Mouse (Mus musculus) lung, embryonic 14.5 days (tissue): Measurements from ENCODE around the gene Cers2. TPM values are rescaled to one million over a fixed set of nuclear protein-coding genes. Genes with fewer than 3 reads are reported as not detected.

Source experiments
- ATAC-seq: fragments of 200-750 bp; cut with Nextera tagmentation; 2 replicates; pipeline ENCODE4 v1.8.0; 2017; ENCODE audit warnings: mild to moderate bottlenecking, moderate TSS enrichment, moderate library complexity; ENCODE audit not compliant: insufficient read depth
- DNase-seq: peaks from one replicate; pipeline ENCODE4 v3.0.0-alpha.2; 2015
- H3K27ac ChIP-seq: fragments of 300-500 bp; sonication (generic); 2 replicates; pipeline ENCODE4 v1.5.1; 2014; ENCODE audit warnings: low read depth, mild to moderate bottlenecking, moderate library complexity
- H3K27me3 ChIP-seq: fragments of 300-500 bp; sonication (generic); 2 replicates; pipeline ENCODE4 v1.6.1; 2014; ENCODE audit warnings: low read length, control low read depth; ENCODE audit not compliant: insufficient read depth
- H3K36me3 ChIP-seq: fragments of 300-500 bp; sonication (generic); 2 replicates; pipeline ENCODE4 v1.6.1; 2014; ENCODE audit warnings: control low read depth; ENCODE audit not compliant: insufficient read depth
- H3K4me1 ChIP-seq: fragments of 300-500 bp; sonication (generic); 2 replicates; pipeline ENCODE4 v1.6.1; 2014; ENCODE audit warnings: antibody characterized with exemption, control low read depth; ENCODE audit not compliant: insufficient read depth
- H3K4me2 ChIP-seq: fragments of 300-500 bp; sonication (generic); 2 replicates; pipeline ENCODE4 v1.6.1; 2014; ENCODE audit warnings: mild to moderate bottlenecking
- H3K4me3 ChIP-seq: fragments of 300-500 bp; sonication (generic); 2 replicates; pipeline ENCODE4 v1.5.1; 2014; ENCODE audit warnings: low read depth, low read length
- H3K9ac ChIP-seq: fragments of 300-500 bp; sonication (generic); 2 replicates; pipeline ENCODE4 v1.6.1; 2014
- H3K9me3 ChIP-seq: fragments of 300-500 bp; sonication (generic); 2 replicates; pipeline ENCODE4 v1.6.1; 2016; ENCODE audit warnings: low read depth, low read length, control low read depth
- CTCF ChIP-seq: IDR thresholded peaks from 2 replicates; pipeline ENCODE4 v1.5.1; 2016; ENCODE audit warnings: antibody characterized with exemption, low read depth
- WGBS: fragments of 180-500 bp; shearing (Covaris S2); extraction: QIAGEN DNeasy Blood & Tissue Kit; methylation state at CpG from one replicate; pipeline ENCODE4 v1.1.7; 2014; 5-methylcytosine and 5-hydroxymethylcytosine counted together
- polyA plus RNA-seq: library from polyadenylated mRNA; unstranded; fragments of >200 nt; fragmentation: Nextera tagmentation; extraction: Ambion mirVana; gene quantifications from 2 replicates; pipeline ENCODE4 v1.2.1, GENCODE M21; 2014

Cers2 gene
- polyA plus RNA-seq = 170 and 185 TPM in 2 replicates

DNA sequence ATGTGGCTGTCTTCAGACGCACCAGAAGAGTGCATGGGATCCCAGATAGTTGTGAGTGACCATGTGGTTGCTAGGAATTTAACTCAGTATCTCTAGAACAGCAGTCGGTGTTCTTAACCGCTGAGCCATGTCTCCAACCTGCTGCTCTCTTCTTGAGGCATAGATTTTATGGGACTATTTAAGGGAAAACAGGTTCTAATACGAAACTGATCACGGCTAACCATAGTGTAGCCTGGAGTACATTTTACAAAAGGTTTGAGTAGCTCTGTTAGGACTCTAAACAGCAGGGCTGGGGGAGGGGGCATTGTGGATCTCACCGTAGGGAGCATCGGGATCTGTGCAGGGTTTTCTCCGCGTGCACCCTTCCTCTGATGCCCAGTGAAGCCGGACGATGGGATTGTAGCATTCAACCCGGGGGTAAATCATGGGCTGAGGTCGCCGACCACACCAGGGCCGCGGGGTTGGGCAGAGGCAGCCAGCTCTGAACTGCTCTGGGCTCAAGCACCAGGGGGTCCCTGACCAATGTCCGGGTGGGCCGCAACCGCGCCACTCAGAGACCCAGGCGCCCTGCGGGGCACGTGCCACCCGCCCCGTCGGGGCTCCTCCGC is at the start of gene Cers2:
Gene Cers2, plus strand, starts transcription at position 306 of the 608 bp plus-strand sequence.
- peaks cover 20% of the 10 kb centered on the region; the same call in 1 of the 2 replicates for H3K4me1 ChIP-seq
- 4% methylated on average over 27 of the region's 27 CpGs for WGBS
- no peaks in the 10 kb centered on the region for H3K9me3 ChIP-seq

DNA sequence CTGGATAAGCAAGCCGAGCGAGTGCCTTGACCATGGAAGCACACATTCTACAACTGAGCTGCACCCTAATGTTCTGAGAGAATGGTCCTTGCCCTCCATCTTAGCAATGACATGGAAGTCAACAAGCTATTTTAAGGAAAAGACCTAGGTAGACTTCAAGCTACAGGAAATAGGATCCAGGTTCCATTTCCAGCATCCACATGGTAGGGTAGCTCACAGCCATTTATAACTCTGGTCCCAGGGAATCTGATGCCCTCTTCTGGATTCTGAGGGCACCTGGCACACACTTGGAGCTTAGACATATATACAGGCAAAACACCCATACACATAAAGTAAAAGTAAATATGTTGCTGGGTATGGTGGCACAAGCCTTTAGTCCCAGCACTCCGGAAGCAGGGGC is 48.5 kb upstream of the Cers2 start:
- Histone ChIP-seq H3K9me3 (no peaks in the 10 kb centered on the region), H3K36me3 (peaks cover 58% of the 10 kb centered on the region), H3K9ac (no peak overlapping the region), H3K4me3 (no peak overlapping the region), H3K27me3 (no peaks in the 10 kb centered on the region), H3K4me2 (no peak overlapping the region), H3K4me1 (no peaks in the 10 kb centered on the region), H3K27ac (no peak overlapping the region)
- ATAC-seq (no peak), DNase-seq (no peak)
- TF ChIP-seq CTCF = no peak
- WGBS = 91% methylated on average over 3 of the region's 3 CpGs

More for the DNA sequence above, at the start of gene Cers2:
- no peak; the same call in 1 of the 2 replicates for ATAC-seq
- Histone ChIP-seq H3K4me3 (peak within 1 kb of the TSS; percentile 94), H3K9ac (peak within 1 kb of the TSS; percentile 99), H3K27ac (peak within 1 kb of the TSS; percentile 90), H3K27me3 (no peaks in the 10 kb centered on the region), H3K4me2 (peak within 1 kb of the TSS; percentile 92), H3K36me3 (0 out of 2 replicates have a peak, but pooled peaks cover 5% of the 10 kb centered on the region)
- no peak for DNase-seq
- no peak for TF ChIP-seq CTCF

DNA sequence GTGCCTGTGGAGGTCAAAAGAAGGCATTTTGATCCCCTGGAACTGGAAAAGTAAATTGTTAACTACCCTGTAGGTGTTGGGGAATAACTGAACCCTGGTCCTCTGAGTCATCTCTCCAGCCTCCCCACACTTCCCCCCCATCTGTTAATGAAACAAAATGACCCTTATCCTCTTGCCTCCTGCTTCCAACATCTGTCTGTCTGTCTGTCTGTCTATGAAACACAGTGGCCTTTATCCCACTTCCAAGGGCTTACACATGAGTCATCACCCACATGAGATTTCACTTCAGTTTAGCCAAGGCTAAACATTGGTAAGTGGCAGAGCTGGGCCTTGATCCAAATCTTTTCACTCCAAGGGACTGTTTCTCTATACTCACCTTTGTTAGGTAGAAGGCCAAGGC is 46.7 kb upstream of the Cers2 start:
- peaks cover 46% of the 10 kb centered on the region for H3K36me3 ChIP-seq
- ATAC-seq (no peak), DNase-seq (no peak)
- H3K4me2 ChIP-seq = no peak overlapping the region
- no peaks in the 10 kb centered on the region for H3K9me3 ChIP-seq
- no peak for TF ChIP-seq CTCF
- no peaks in the 10 kb centered on the region for H3K27me3 ChIP-seq
- no peak overlapping the region for H3K9ac ChIP-seq
- H3K27ac ChIP-seq = no peak overlapping the region
- H3K4me1 ChIP-seq = no peaks in the 10 kb centered on the region
- H3K4me3 ChIP-seq = no peak overlapping the region

DNA sequence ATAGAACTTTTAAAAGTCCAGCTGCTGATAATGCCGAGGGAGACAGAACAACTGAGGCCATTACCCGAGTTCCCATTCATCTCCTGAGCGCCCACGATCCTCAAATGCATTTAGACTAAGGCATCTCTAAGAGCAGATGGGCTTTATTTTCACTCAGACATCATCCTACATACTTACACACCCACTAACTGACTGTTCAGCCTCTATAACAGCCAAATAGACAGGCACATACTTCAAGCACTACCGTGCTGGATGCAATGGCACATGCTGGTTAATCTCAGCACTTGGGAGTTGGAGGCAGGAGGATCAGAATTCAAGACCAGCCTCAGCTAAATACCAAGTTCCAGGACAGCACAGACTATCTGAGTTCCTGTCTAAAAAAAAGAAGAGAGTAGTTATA is 44.8 kb upstream of the Cers2 start:
- no peak overlapping the region for H3K9ac ChIP-seq
- no peaks in the 10 kb centered on the region for H3K9me3 ChIP-seq
- no peak overlapping the region for H3K4me2 ChIP-seq
- no peak for TF ChIP-seq CTCF
- no peak for DNase-seq
- 83% methylated on average over 5 of the region's 5 CpGs for WGBS
- no peak overlapping the region for H3K4me3 ChIP-seq
- no peak for ATAC-seq
- H3K36me3 ChIP-seq = peaks cover 30% of the 10 kb centered on the region
- H3K4me1 ChIP-seq = no peaks in the 10 kb centered on the region
- no peak overlapping the region for H3K27ac ChIP-seq
- H3K27me3 ChIP-seq = no peaks in the 10 kb centered on the region

DNA sequence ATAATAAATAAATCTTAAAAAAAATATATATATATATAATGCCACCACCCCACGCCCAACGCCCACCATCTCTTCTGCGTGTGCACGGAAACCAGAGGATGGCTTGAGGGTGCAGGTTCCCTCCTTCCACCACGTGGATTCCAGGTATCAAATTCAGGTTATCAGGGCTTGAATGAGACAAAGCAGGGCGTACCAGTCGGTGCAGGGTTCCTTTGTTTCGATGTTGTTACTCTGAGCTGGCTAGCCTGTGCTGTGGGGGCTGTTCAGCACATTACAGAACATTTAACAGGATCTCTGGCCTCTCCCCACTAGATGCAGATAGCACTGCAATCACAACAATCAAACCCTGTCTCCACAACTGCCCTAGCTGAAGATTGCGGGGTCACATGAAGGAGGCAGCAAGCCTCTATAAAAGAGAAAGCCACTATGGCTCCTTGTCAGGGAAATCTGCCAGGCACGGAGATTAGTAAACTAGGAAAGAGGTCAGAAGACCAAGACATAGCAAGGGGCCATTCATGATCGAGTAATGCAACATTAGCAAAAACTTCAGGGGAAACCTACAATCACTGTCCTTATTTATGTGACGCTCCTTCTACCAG is 43.7 kb upstream of the Cers2 start:
- TF ChIP-seq CTCF = no peak
- 82% methylated on average over 12 of the region's 12 CpGs for WGBS
- Histone ChIP-seq H3K4me1 (no peaks in the 10 kb centered on the region), H3K36me3 (peaks cover 22% of the 10 kb centered on the region), H3K4me3 (no peak overlapping the region), H3K9ac (no peak overlapping the region), H3K4me2 (no peak overlapping the region), H3K27me3 (no peaks in the 10 kb centered on the region), H3K9me3 (no peaks in the 10 kb centered on the region), H3K27ac (no peak overlapping the region)
- DNase-seq = no peak
- ATAC-seq = no peak

DNA sequence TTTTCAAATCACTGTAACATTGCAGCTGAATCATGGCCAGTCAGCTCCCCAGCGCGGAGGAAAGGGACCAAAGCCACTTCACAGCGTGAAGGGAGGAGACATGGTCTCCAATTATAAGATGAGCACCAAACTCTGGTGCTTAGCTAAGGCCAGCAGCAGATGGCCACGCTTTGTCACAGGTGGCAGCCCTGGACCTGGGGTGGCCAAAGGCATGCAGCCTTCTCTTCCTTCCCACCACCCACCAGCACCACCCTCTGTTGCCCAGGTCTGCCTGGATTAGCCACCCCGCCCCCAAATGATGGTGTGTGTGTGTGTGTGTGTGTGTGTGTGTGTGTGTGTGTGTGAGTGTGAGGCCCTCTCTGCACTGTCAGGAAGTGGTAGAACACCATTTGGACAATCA is 41.1 kb upstream of the Cers2 start:
- Histone ChIP-seq H3K36me3 (peaks cover 14% of the 10 kb centered on the region), H3K27me3 (no peaks in the 10 kb centered on the region), H3K27ac (no peak overlapping the region), H3K4me2 (no peak overlapping the region), H3K4me3 (no peak overlapping the region), H3K9me3 (no peaks in the 10 kb centered on the region), H3K4me1 (no peaks in the 10 kb centered on the region), H3K9ac (no peak overlapping the region)
- TF ChIP-seq CTCF = no peak
- 89% methylated on average over 5 of the region's 5 CpGs for WGBS
- DNase-seq (no peak), ATAC-seq (0 out of 2 replicates have a peak, but pooled peaks have one; percentile 10)

DNA sequence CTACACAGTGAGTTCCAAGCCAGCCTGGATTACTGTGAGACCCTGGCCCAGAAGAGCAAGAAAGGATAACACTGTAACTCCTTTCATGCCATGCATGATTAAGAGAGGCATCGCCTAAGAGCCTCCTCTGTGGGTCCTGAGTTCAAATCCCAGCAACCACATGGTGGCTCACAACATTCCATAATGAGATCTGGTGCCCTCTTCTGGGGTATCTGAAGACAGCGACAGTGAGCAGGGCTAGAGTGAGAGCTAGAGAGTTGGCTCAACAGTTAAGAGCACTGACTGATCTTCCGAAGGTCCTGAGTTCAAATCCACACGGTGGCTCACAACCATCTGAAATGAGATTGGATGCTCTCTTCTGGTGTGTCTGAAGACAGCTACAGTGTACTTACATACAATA is 40.1 kb upstream of the Cers2 start:
- H3K9me3 ChIP-seq = no peaks in the 10 kb centered on the region
- TF ChIP-seq CTCF = no peak
- no peaks in the 10 kb centered on the region for H3K4me1 ChIP-seq
- ATAC-seq = no peak
- no peak overlapping the region for H3K27ac ChIP-seq
- H3K27me3 ChIP-seq = no peaks in the 10 kb centered on the region
- DNase-seq = no peak
- no peak overlapping the region for H3K4me2 ChIP-seq
- WGBS = 96% methylated on average over 4 of the region's 4 CpGs
- no peak overlapping the region for H3K9ac ChIP-seq
- H3K4me3 ChIP-seq = no peak overlapping the region
- H3K36me3 ChIP-seq = peaks cover 6% of the 10 kb centered on the region; the same call in 1 of the 2 replicates
